Mouse (Mus musculus): ENCODE results near the gene Cln6. TPM values are rescaled to one million over a fixed set of nuclear protein-coding genes. Genes with fewer than 3 reads are reported as not detected.

Cln6 gene
- 9.5 and 21.2 TPM in 2 replicates for polyA plus RNA-seq (2012; rRNA removed)

GRCm38 (mm10) chr9:62838506-62839171 lies at the start of gene Cln6:
Cln6 (plus strand) TSS chr9:62838785.

DNA sequence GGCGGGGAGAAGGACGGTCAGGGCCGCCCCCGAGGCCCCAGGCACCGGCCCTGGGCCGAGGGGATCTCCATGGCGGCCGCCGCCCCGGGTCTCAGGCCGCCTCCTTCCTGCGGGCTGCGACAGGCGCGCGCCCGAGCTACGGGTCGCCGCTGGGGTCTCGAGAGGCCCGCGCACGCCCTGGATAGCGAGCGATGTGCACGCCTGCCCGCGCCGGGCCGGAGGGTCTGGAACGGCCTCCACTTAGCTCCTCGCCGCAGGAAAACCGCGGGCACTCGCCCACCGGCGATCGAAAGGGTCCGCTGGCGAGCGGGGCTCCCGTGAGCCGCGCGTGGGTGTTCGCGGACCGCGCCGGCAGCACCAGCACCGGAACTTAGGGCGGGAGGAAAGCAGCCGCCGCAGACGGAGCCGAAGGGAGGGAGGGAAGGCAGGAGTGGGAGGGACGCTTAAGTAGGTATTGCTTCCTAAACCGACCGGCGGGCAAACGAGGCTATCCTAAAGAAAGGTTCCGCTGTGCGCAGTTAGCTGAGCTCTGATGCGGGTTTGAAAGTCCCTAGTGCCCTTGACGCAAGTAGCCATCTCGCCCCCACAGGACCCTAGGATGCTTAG lies 27.0 kb upstream of the Cln6 start, which contains the start of gene Fem1b:
TSS of gene Fem1b (minus strand) at position 419 of the 606 bp plus-strand sequence.

GRCm38 (mm10) chr9:62857719-62858261 lies 19.2 kb downstream of the Cln6 start, which contains the start of gene Calml4:
Calml4 (plus strand) TSS chr9:62858080.

Other genes with a start within 250 kb of the Cln6 start
- 4.0 and 4.8 TPM in 2 replicates for gene Itga11, start 161.0 kb upstream of the Cln6 start, polyA plus RNA-seq (2012; rRNA removed)
- 37.2 and 45.1 TPM in 2 replicates for gene Fem1b, start 26.9 kb upstream of the Cln6 start, polyA plus RNA-seq (2012; rRNA removed)
- gene Calml4, start 19.3 kb downstream of the Cln6 start, polyA plus RNA-seq (2012; rRNA removed), result 1.7 and 2.9 TPM in 2 replicates
- 18.6 and 29.0 TPM in 2 replicates for gene Pias1, start 149.1 kb downstream of the Cln6 start, polyA plus RNA-seq (2012; rRNA removed)